Mouse (Mus musculus) kidney, adult 8-10 months (tissue): ENCODE measurements around the gene Ttll13.

Experiments
- DNase-seq, 2 experiments: peaks; one replicate each; pipeline ENCODE4 v3.0.0; 2022

Ttll13 gene

GRCm38 (mm10) chr7:80246148-80246721 lies at the start of gene Ttll13:
Gene Ttll13, plus strand, starts transcription at chr7:80246376.
- peak; percentile 98 for DNase-seq

- no peak for DNase-seq
Measured at GRCm38 (mm10) chr7:80197371-80197770, 48.8 kb upstream of the Ttll13 start.

GRCm38 (mm10) chr7:80197941-80198778 lies 48.0 kb upstream of the Ttll13 start:
- DNase-seq = peak; percentile 85 to 86

GRCm38 (mm10) chr7:80198863-80199262 lies 47.3 kb upstream of the Ttll13 start:
- no peak for DNase-seq

- no peak for DNase-seq
Measured at GRCm38 (mm10) chr7:80199286-80199685, 46.9 kb upstream of the Ttll13 start.

- no peak for DNase-seq
Measured at GRCm38 (mm10) chr7:80199851-80200587, 46.2 kb upstream of the Ttll13 start.

GRCm38 (mm10) chr7:80200588-80200945 lies 45.6 kb upstream of the Ttll13 start:
- no peak for DNase-seq

- no peak for DNase-seq
Measured at GRCm38 (mm10) chr7:80200963-80201539, 45.1 kb upstream of the Ttll13 start.

- DNase-seq = peak in 1 of 2 experiments; percentile 52
Measured at GRCm38 (mm10) chr7:80201888-80202540, 44.2 kb upstream of the Ttll13 start.

- no peak for DNase-seq
Measured at GRCm38 (mm10) chr7:80202961-80203360, 43.2 kb upstream of the Ttll13 start.

- DNase-seq = no peak
Measured at GRCm38 (mm10) chr7:80203638-80204096, 42.5 kb upstream of the Ttll13 start.

GRCm38 (mm10) chr7:80204362-80204761 lies 41.8 kb upstream of the Ttll13 start:
- no peak for DNase-seq

- DNase-seq = no peak
Measured at GRCm38 (mm10) chr7:80204961-80205360, 41.2 kb upstream of the Ttll13 start.

GRCm38 (mm10) chr7:80205705-80206589 lies 40.2 kb upstream of the Ttll13 start:
- DNase-seq = no peak

GRCm38 (mm10) chr7:80207314-80207731 lies 38.9 kb upstream of the Ttll13 start:
- peak; percentile 73 to 84 for DNase-seq

- DNase-seq = peak in 1 of 2 experiments; percentile 51
Measured at GRCm38 (mm10) chr7:80208026-80208642, 38.0 kb upstream of the Ttll13 start.

GRCm38 (mm10) chr7:80208738-80209430 lies 37.3 kb upstream of the Ttll13 start:
- DNase-seq = peak in 1 of 2 experiments; percentile 44

- no peak for DNase-seq
Measured at GRCm38 (mm10) chr7:80209669-80210068, 36.5 kb upstream of the Ttll13 start.

GRCm38 (mm10) chr7:80210982-80211381 lies 35.2 kb upstream of the Ttll13 start:
- no peak for DNase-seq

- no peak for DNase-seq
Measured at GRCm38 (mm10) chr7:80213604-80214003, 32.6 kb upstream of the Ttll13 start.
